Mouse (Mus musculus) retina, postnatal 7 days (tissue): Measurements from ENCODE around the gene Gm33815.
"Not testable (repeated sequence)": the region's sequence is repeated elsewhere in the genome, so short reads cannot be mapped to it uniquely, and the experiment has no call there.

Source experiments
- DNase-seq: peaks from one replicate; pipeline ENCODE4 v3.0.0-alpha.2; 2012; ENCODE audit warnings: low read depth, low spot score

Gm33815 gene

DNA sequence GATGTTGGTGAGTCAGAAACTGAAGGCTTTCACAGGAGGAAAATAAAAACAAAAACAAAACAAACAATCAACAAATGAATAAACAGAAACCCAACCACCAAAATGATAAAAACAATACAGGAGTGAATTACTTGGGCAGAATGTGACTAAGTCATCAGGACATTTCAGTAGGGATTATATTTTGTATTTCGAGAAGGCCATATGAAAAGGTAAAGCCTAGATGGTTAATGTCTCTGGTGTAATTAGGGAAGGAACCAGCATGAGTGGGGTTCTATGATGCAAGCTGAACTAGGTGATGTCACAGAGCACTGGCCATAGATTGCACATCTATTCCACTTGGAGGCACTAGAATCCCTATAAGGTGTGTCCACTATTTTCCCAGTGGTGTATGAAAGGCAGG, at the start of gene Gm33815:
Gm33815 (plus strand) TSS at position 301 of the 400 bp plus-strand sequence.
- DNase-seq = not testable (repeated sequence)
